In the genomic region with DNA sequence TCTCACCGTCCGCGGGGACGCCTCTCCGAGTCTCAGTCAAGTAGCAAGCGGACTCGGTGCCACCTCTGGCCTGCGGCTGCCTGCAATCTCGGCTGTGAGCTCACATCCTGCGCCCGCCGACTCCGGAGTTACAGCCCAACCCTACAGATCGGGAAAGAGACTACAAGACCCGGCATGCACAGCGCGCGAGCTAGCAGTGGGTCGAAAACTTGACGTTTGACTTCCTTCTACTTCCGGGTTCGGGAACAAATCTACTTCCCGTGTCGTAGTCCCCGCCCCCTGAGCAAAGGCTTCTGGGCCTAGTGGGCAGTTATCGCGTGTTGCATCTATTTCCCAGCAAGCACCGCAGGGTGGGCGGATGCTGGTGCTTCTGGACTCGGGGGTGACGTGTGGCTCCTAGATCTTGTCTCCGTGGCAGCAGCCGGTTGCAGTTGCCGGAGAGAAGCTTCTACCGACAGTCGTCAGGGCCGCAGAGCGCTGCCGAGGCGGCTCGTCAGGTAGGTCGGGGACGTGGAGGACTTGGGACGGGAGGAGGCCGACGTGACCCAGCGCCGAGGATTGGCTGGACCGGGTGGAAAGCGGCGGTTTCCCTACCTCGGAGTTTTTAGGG, we compare ENCODE assay signal across 8 mouse cellular contexts. TPM values are rescaled to one million over a fixed set of nuclear protein-coding genes. Genes with fewer than 3 reads are reported as not detected.
DNase-seq lines count a peak whose midpoint lies in the region; ATAC-seq lines count a peak whose summit lies in the region.

Gene Tnfaip1, minus strand, starts transcription at position 253 of the 610 bp plus-strand sequence.
Gene Ift20, plus strand, starts transcription at position 282 of the 610 bp plus-strand sequence.

- H3K9ac ChIP-seq in hindbrain, embryonic 11.5 days (ENCODE audit: low read depth, low read length): peak within 1 kb of the TSS; percentile 84

- DNase-seq in Muller cell, postnatal 12 days (ENCODE audit: inconsistent ontology term): peak; percentile 98
- peak; percentile 98 for DNase-seq in cerebellum, adult 9-11 months
- DNase-seq in frontal cortex, adult 2 months (ENCODE audit: extremely low spot score in 1 of 2, low spot score in 1 of 2): peak; percentile 98 to 99
- DNase-seq in hindbrain, embryonic 11.5 days (ENCODE audit: low spot score): peak; percentile 98
- peak; percentile 95 to 96 for DNase-seq in layer of hippocampus, postnatal 10 days (ENCODE audit: low spot score in 2 of 2)
- peak; percentile 99 for DNase-seq in lung, postnatal 10 days
- DNase-seq in ovary, postnatal 36 days (ENCODE audit: low spot score): peak; percentile 93
- DNase-seq in thymus, postnatal 25 days: peak; percentile 97

- H3K4me3 ChIP-seq in hindbrain, embryonic 11.5 days (ENCODE audit: low read depth, low read length): peak within 1 kb of the TSS; percentile 80

- H3K27me3 ChIP-seq in hindbrain, embryonic 11.5 days (ENCODE audit: control insufficient read depth, insufficient read depth, low read length): no peaks in the 10 kb centered on the region

- peak within 1 kb of the TSS; percentile 79 for H3K27ac ChIP-seq in hindbrain, embryonic 11.5 days (ENCODE audit: low read depth, low read length)

- peaks cover 2% of the 10 kb centered on the region for H3K4me1 ChIP-seq in hindbrain, embryonic 11.5 days (replicated peaks; ENCODE audit: control insufficient read depth, insufficient read depth, low read length)

- no peaks in the 10 kb centered on the region for H3K36me3 ChIP-seq in hindbrain, embryonic 11.5 days (ENCODE audit: control insufficient read depth, insufficient read depth, low read length)

- H3K4me2 ChIP-seq in hindbrain, embryonic 11.5 days (replicated peaks; ENCODE audit: low read depth, low read length): peak within 1 kb of the TSS; percentile 82

- WGBS in hindbrain, embryonic 11.5 days: under 1% methylated on average over 52 of the region's 52 CpGs

- no peaks in the 10 kb centered on the region for H3K9me3 ChIP-seq in hindbrain, embryonic 11.5 days (ENCODE audit: control insufficient read depth, low read length)

- ATAC-seq in hindbrain, embryonic 11.5 days (ENCODE audit: low FRiP score): peak; percentile 98

RNA-seq across cellular contexts. Expression of gene Tnfaip1, which starts in this region (rescaled TPM):
- polyA plus RNA-seq in frontal cortex, adult 2 months (2012; rRNA removed): 34.2 and 36.1 TPM in 2 replicates
- 63.3 and 66.5 TPM in 2 replicates for polyA plus RNA-seq in hindbrain, embryonic 11.5 days (2014; fragmentation: Nextera tagmentation; extraction: Ambion mirVana)
- total RNA-seq in layer of hippocampus, postnatal 10 days (2021): 10 to 100 TPM; 46.3 to 47.5 TPM

RNA-seq across cellular contexts. Expression of gene Ift20, which starts in this region (rescaled TPM):
- polyA plus RNA-seq in frontal cortex, adult 2 months (2012; rRNA removed): 103 and 105 TPM in 2 replicates
- 107 and 111 TPM in 2 replicates for polyA plus RNA-seq in hindbrain, embryonic 11.5 days (2014; fragmentation: Nextera tagmentation; extraction: Ambion mirVana)
- total RNA-seq in layer of hippocampus, postnatal 10 days (2021): 10 to 100 TPM; 74.0 to 76.6 TPM

Comparison
In these comparisons a context has a peak if more than half of its experiments do, and no peak if none do; other contexts are left out.
1. Peak in every context shown above with its lines: DNase-seq, ATAC-seq, H3K4me3 ChIP-seq and H3K27ac ChIP-seq.